Mouse (Mus musculus) small intestine, adult 2 months (tissue): ENCODE results near the gene Rictor. TPM values are rescaled to one million over a fixed set of nuclear protein-coding genes. Genes with fewer than 3 reads are reported as not detected.

Experiments used
- H3K27ac ChIP-seq: fragments of 200-500 bp; 2 replicates; pipeline ENCODE4 v1.5.1; 2012; ENCODE audit warnings: low read depth, low read length, control low read depth, inconsistent platforms; ENCODE audit not compliant: insufficient read depth
- H3K27me3 ChIP-seq: fragments of 200-500 bp; 2 replicates; pipeline ENCODE4 v1.6.1; 2012; ENCODE audit warnings: mild to moderate bottlenecking, moderate library complexity, low read length, inconsistent platforms; ENCODE audit not compliant: control insufficient read depth, insufficient read depth
- H3K36me3 ChIP-seq: fragments of 200-500 bp; 2 replicates; pipeline ENCODE4 v1.6.1; 2012; ENCODE audit warnings: mild to moderate bottlenecking, low read length, control low read depth, inconsistent platforms; ENCODE audit not compliant: control insufficient read depth, insufficient read depth
- H3K4me1 ChIP-seq: fragments of 200-500 bp; 2 replicates; pipeline ENCODE4 v1.6.1; 2012; ENCODE audit warnings: low read length, inconsistent platforms, mixed read lengths; ENCODE audit not compliant: control insufficient read depth, insufficient read depth, insufficient read length
- H3K4me3 ChIP-seq: fragments of 200-500 bp; 2 replicates; pipeline ENCODE4 v1.5.1; 2012; ENCODE audit warnings: low read depth, mild to moderate bottlenecking, control low read depth, inconsistent platforms, low read length, moderate library complexity
- CTCF ChIP-seq: fragments of 200-500 bp; IDR thresholded peaks from 2 replicates; pipeline ENCODE4 v1.5.1; 2012; ENCODE audit warnings: low read depth, mild to moderate bottlenecking, control low read depth, inconsistent platforms, low read length, moderate library complexity, mixed read lengths; ENCODE audit not compliant: insufficient replicate concordance, insufficient read length; ENCODE audit errors: extremely low read depth
- POLR2A ChIP-seq: fragments of 200-500 bp; IDR thresholded peaks from 2 replicates; pipeline ENCODE4 v1.6.1; 2012; ENCODE audit warnings: low read depth, mild to moderate bottlenecking, control low read depth, inconsistent platforms, low read length, moderate library complexity
- WGBS: fragments of 180-500 bp; shearing (Covaris S2); methylation state at CpG from one replicate; pipeline ENCODE4 v1.1.7; 2018; 5-methylcytosine and 5-hydroxymethylcytosine counted together
- polyA plus RNA-seq: library from polyadenylated mRNA; depleted of rRNA; stranded (reverse); fragments of >200 nt; gene quantifications from 2 replicates; pipeline ENCODE4 v1.2.3, GENCODE M21; 2012

Rictor gene
- polyA plus RNA-seq, 1 experiment, result 2.5 TPM

DNA sequence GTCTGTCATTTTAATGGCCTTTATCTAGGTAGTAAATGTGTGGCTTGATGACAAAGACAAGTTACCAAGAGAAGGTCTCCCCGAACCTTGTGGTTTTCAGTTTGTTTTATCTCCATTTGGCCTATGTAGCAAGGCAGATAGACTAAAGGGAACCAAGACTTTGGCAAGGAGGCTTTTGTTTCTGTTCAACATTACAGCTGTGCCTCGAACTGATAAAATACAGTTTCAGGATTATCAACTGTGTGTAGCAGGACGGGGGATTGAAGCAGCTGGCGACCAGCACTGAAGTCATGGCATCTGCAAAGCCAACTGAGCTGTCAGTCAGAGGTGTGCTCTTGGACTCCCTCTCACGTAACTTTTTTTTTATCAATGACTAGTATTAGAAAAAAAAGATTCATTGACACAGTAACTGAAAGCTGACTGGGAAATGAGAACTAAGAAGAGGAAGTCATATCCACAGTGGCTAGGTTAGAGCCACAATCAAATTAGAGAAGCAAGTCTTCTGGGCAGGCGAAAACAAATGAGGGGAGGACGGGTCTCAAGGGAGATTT, 2.8 kb upstream of the Rictor start:
- Histone ChIP-seq H3K27ac (no peak overlapping the region), H3K4me1 (peaks cover 2% of the 10 kb centered on the region; the same call in 1 of the 2 replicates), H3K4me3 (peak overlapping the region; percentile 7; the same call in 1 of the 2 replicates), H3K27me3 (no peaks in the 10 kb centered on the region), H3K36me3 (no peaks in the 10 kb centered on the region)
- no peak for TF ChIP-seq CTCF
- 55% methylated on average over 7 of the region's 7 CpGs for WGBS

DNA sequence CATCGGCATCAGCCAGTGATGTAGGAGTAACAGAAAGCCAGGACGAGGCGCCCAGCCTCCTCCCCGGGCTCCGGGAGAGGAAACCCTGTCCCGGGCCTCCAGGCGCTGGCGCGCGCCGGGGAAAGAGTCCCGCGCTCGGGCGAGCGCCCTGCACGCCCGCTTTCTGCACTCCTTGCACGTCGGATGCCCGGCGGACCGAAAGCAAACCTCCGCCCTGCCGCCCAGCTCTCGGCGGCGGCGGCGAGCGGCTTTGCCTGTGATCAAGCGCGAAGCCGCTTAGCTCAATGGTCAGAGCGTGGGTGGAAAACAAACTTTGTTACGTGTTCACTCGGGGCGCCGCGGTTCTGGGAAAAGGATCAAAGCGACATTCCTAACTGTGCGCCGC, 636 bp upstream of the Rictor start:
- peak overlapping the region; percentile 100 for H3K4me3 ChIP-seq
- TF ChIP-seq POLR2A (no peak), CTCF (no peak)
- H3K36me3 ChIP-seq, result no peaks in the 10 kb centered on the region
- 0 out of 2 replicates have a peak overlapping the region, but pooled peaks have one; percentile 8 for H3K27ac ChIP-seq
- H3K4me1 ChIP-seq, result peaks cover 5% of the 10 kb centered on the region; the same call in 1 of the 2 replicates
- no peaks in the 10 kb centered on the region for H3K27me3 ChIP-seq
- under 1% methylated on average over 43 of the region's 43 CpGs for WGBS

GRCm38 (mm10) chr15:6708526-6709441, 605 bp downstream of the Rictor start:
- peaks cover 7% of the 10 kb centered on the region; the same call in 1 of the 2 replicates for H3K4me1 ChIP-seq
- WGBS, result under 1% methylated on average over 89 of the region's 89 CpGs
- peak overlapping the region; percentile 67; the same call in 1 of the 2 replicates for H3K27ac ChIP-seq
- H3K27me3 ChIP-seq, result no peaks in the 10 kb centered on the region
- peak overlapping the region; percentile 100 for H3K4me3 ChIP-seq
- no peaks in the 10 kb centered on the region for H3K36me3 ChIP-seq
- no peak for TF ChIP-seq POLR2A
- TF ChIP-seq CTCF, result no peak

DNA sequence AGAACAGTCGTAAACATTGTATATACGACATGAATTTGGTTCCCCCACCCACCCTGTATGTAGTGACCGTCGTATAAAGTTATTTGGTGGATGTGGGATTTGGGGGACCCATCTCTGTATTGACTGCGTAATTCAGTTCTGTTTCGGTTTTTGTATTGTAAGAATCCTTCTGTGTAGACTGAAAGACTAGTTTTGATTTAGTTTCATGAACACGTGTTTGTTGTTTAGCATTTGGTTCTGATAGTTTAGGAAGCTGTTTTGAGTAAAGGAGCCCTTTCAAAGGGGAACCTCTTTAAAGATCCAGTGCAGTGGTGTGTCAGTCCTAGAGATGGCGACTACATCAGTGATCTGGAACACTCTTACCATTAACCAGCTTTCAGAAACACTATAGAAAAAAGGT, 1.4 kb downstream of the Rictor start:
- Histone ChIP-seq H3K4me3 (peak overlapping the region; percentile 100), H3K27ac (no peak overlapping the region), H3K4me1 (peaks cover 9% of the 10 kb centered on the region; the same call in 1 of the 2 replicates), H3K36me3 (no peaks in the 10 kb centered on the region), H3K27me3 (no peaks in the 10 kb centered on the region)
- no peak for TF ChIP-seq POLR2A
- TF ChIP-seq CTCF, result no peak
- WGBS, result 17% methylated on average over 8 of the region's 8 CpGs

DNA sequence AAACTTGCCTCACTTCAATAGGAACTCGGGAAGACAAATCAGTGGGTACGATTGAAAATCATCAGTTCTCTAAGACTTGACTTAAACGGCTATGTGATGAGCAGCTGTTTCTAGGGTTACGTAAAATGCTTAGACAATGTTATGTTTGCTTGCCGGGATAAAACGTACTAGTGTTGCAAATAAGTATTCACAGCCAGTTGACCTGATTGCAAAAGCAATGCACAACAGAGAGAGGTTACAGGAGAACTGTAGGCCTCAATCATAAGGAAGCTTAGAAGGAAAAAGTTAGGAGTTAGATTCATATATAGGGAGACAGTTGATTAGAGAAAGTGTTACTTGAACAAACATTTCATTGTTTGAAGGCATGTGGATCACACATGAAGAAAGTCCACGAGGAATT, 2.2 kb downstream of the Rictor start:
- WGBS, result 38% methylated on average over 7 of the region's 7 CpGs

GRCm38 (mm10) chr15:6711226-6711625, 3.0 kb downstream of the Rictor start:
- no peaks in the 10 kb centered on the region for H3K27me3 ChIP-seq
- peaks cover 15% of the 10 kb centered on the region; the same call in 1 of the 2 replicates for H3K4me1 ChIP-seq
- 74% methylated on average over 7 of the region's 7 CpGs for WGBS
- H3K36me3 ChIP-seq, result no peaks in the 10 kb centered on the region
- no peak for TF ChIP-seq POLR2A
- TF ChIP-seq CTCF, result no peak
- no peak overlapping the region for H3K27ac ChIP-seq
- H3K4me3 ChIP-seq, result no peak overlapping the region

More for the DNA sequence above, 2.2 kb downstream of the Rictor start:
- H3K27me3 ChIP-seq, result no peaks in the 10 kb centered on the region
- H3K4me3 ChIP-seq, result no peak overlapping the region
- TF ChIP-seq CTCF (no peak), POLR2A (no peak)
- no peaks in the 10 kb centered on the region for H3K36me3 ChIP-seq
- H3K27ac ChIP-seq, result no peak overlapping the region
- H3K4me1 ChIP-seq, result peaks cover 15% of the 10 kb centered on the region; the same call in 1 of the 2 replicates

GRCm38 (mm10) chr15:6714819-6715218, 6.6 kb downstream of the Rictor start:
- Histone ChIP-seq H3K27me3 (no peaks in the 10 kb centered on the region), H3K4me1 (peaks cover 15% of the 10 kb centered on the region; the same call in 1 of the 2 replicates), H3K36me3 (0 out of 2 replicates have a peak, but pooled peaks cover 2% of the 10 kb centered on the region), H3K27ac (no peak overlapping the region; the same call in 1 of the 2 replicates), H3K4me3 (no peak overlapping the region)
- 22% methylated on average over 7 of the region's 7 CpGs for WGBS
- TF ChIP-seq POLR2A, result no peak
- no peak for TF ChIP-seq CTCF
